10 mouse cellular contexts compared by ENCODE assay signal in the genomic region with DNA sequence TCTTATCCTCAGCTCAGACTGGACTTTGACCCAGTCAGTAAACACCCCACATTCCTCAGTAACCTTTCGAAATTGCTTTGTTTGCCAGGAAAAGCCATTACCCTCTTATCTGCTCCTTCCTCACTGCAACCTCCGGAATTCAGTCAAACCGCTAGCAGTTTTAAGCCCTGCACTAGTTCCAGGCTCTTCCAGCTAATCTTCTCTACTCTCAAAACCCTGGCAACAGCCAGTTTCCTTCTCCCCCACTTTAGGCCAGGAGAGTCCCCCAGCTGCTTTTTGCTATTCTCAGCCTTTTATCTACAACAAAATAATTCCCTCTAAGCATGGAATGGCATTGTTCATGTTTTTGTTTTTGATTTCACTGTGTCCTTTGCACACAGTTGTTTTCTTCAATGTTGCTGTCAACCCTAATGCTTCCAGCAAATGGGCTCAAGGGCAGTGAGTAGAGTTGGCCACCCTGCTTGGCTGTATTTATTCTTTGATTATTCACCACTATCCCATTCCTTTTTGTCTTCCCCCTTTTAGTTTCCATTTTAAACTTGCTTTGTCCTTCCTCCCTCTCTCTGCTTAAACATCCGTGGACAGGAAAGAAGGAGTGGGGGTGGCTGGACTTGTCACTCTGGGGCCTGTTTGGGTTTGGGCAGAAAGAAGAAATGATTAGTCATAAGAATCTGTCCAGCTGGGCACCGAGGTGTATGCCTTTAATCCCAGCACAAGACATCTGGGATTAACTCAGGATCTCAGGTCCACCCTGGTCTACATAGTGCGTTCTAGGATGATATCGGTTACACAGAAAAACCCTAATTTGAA.
A peak's percentile ranks its signal among the peaks of the same experiment; 100 is the strongest.
DNase-seq lines count a peak whose midpoint lies in the region; ATAC-seq and TF ChIP-seq lines count a peak whose summit lies in the region.
"Had no signal": no experiment of that assay in that cellular context is flagged by ENCODE, and none has a peak within 500 bp of the region (broad histone marks: within the 10 kb centered on the region; RNA-seq: fewer than 3 reads in every experiment).

No protein-coding gene starts in this region.

- ATAC-seq in lung, embryonic 16.5 days (ENCODE audit: low read depth), result peak; percentile 67
- ATAC-seq: activated CD4-positive, CD25-positive, alpha-beta regulatory T cell, adult 4 months had no signal

- TF ChIP-seq POLR2A in spleen, adult 2 months (IDR thresholded peaks at IDR 0.05; ENCODE audit: low read depth, low read length), result no peak

- 60% methylated on average over 7 of the region's 7 CpGs for WGBS in spleen, adult 2 months
- 37% methylated on average over 7 of the region's 7 CpGs for WGBS in lung, embryonic 16.5 days

- no peaks in the 10 kb centered on the region for H3K36me3 ChIP-seq in spleen, adult 2 months (ENCODE audit: control insufficient read depth, insufficient read depth, low read length)
- H3K36me3 ChIP-seq in lung, embryonic 16.5 days (ENCODE audit: control insufficient read depth, insufficient read depth, low read length), result no peaks in the 10 kb centered on the region

- no peak for TF ChIP-seq CTCF in spleen, adult 2 months (IDR thresholded peaks at IDR 0.05; ENCODE audit: extremely low read depth, insufficient read depth, insufficient read length, insufficient replicate concordance)

- no peaks in the 10 kb centered on the region for H3K27me3 ChIP-seq in spleen, adult 2 months (ENCODE audit: control insufficient read depth, insufficient read depth, low read length)
- H3K27me3 ChIP-seq in lung, embryonic 16.5 days (ENCODE audit: control insufficient read depth, insufficient read depth, low read depth, low read length), result no peaks in the 10 kb centered on the region

- H3K9ac ChIP-seq in lung, embryonic 16.5 days (ENCODE audit: low read length), result no peak overlapping the region

- peak overlapping the region; percentile 15; the same call in 1 of the 2 replicates for H3K27ac ChIP-seq in spleen, adult 2 months (ENCODE audit: insufficient read depth, low read length)
- H3K27ac ChIP-seq in lung, embryonic 16.5 days (ENCODE audit: low read length), result peak overlapping the region; percentile 81

- intact Hi-C loops in left cerebral cortex, postnatal 36 days (cut with DNase I), result no loop called here

- no peak overlapping the region for H3K4me3 ChIP-seq in spleen, adult 2 months (ENCODE audit: extremely low read depth, insufficient read depth, insufficient read length)
- no peak overlapping the region for H3K4me3 ChIP-seq in lung, embryonic 16.5 days (ENCODE audit: low read length)

- H3K4me2 ChIP-seq in lung, embryonic 16.5 days (ENCODE audit: low read depth, low read length), result no peak overlapping the region; the same call in 1 of the 2 replicates

- peak; percentile 29 for DNase-seq in adrenal gland, adult 2 months
- DNase-seq in adrenal gland, adult 8-10 months, result no peak
- no peak for DNase-seq in spleen, adult 2 months (ENCODE audit: low read depth in 1 of 2, low spot score in 2 of 2)
- DNase-seq in spleen, postnatal 10 days (ENCODE audit: low spot score in 2 of 2), result no peak
- DNase-seq in cerebellum, adult 8-10 months, result no peak
- no peak for DNase-seq in spleen, postnatal 14 days (ENCODE audit: low spot score in 2 of 2)
- no peak for DNase-seq in left cerebral cortex, postnatal 36 days (ENCODE audit: low spot score in 2 of 2)
- DNase-seq: gastrocnemius, postnatal 25 days had no signal

- H3K4me1 ChIP-seq in spleen, adult 2 months (ENCODE audit: control insufficient read depth, insufficient read depth, insufficient read length), result no peaks in the 10 kb centered on the region; the same call in 1 of the 2 replicates
- peaks cover 18% of the 10 kb centered on the region for H3K4me1 ChIP-seq in lung, embryonic 16.5 days (replicated peaks; ENCODE audit: control insufficient read depth, insufficient read depth, low read length)

- no peaks in the 10 kb centered on the region for H3K9me3 ChIP-seq in lung, embryonic 16.5 days (ENCODE audit: control insufficient read depth, low read length)
